9 mouse cellular contexts compared by ENCODE assay signal in the genomic region with DNA sequence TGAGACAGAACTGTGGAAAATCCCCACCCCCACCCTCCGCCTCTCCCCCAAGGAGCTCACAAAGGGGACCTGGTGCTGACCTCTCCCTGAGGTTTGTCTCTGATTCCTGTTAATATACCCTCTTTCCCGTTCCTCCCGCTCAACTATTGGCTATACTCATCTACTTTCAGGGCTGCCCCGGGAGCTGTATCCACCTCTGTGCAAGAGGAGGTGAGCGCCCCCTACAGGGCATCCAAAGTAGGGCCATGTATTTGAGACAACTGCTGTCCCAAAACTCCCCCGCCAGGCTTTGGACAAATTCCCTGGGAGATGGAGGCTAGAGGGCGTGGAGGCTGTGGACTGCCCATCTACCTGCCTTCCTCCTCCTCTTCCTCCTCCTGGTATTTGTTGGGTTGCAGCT. TPM values are rescaled to one million over a fixed set of nuclear protein-coding genes. Genes with fewer than 3 reads are reported as not detected.
DNase-seq lines count a peak whose midpoint lies in the region; ATAC-seq and TF ChIP-seq lines count a peak whose summit lies in the region.
"Had no signal": no experiment of that assay in that cellular context is flagged by ENCODE, and none has a peak within 500 bp of the region (broad histone marks: within the 10 kb centered on the region; RNA-seq: fewer than 3 reads in every experiment).

No protein-coding gene starts in this region.

- peak; percentile 48; the same call in 1 of the 2 replicates for ATAC-seq in intestine, postnatal 0 days

- no peak for TF ChIP-seq POLR2A in lung, adult 2 months (IDR thresholded peaks at IDR 0.05; ENCODE audit: borderline replicate concordance, extremely low read depth, low read depth, low read length)
- TF ChIP-seq POLR2A in spleen, adult 2 months (IDR thresholded peaks at IDR 0.05; ENCODE audit: low read depth, low read length): no peak

- no peaks in the 10 kb centered on the region for H3K36me3 ChIP-seq in E14TG2a.4 (ENCODE audit: insufficient read depth, low read length)
- no peaks in the 10 kb centered on the region for H3K36me3 ChIP-seq in intestine, postnatal 0 days (ENCODE audit: control insufficient read depth, insufficient read depth)
- no peaks in the 10 kb centered on the region for H3K36me3 ChIP-seq in spleen, adult 2 months (ENCODE audit: control insufficient read depth, insufficient read depth, low read length)
- H3K36me3 ChIP-seq: hindbrain, embryonic 15.5 days had no signal

- H3K9me3 ChIP-seq in E14TG2a.4 (ENCODE audit: low read length): no peaks in the 10 kb centered on the region
- no peaks in the 10 kb centered on the region for H3K9me3 ChIP-seq in intestine, postnatal 0 days (ENCODE audit: control insufficient read depth)
- H3K9me3 ChIP-seq: hindbrain, embryonic 15.5 days had no signal

- TF ChIP-seq CTCF in E14TG2a.4 (conservative IDR thresholded peaks at IDR 0.05; ENCODE audit: low read length): peak; percentile 90
- peak; percentile 88 for TF ChIP-seq CTCF in intestine, postnatal 0 days (IDR thresholded peaks at IDR 0.05; ENCODE audit: low read depth)
- peak; percentile 67 for TF ChIP-seq CTCF in lung, adult 2 months (IDR thresholded peaks at IDR 0.05; ENCODE audit: insufficient read depth, low read length)
- peak; percentile 65; the same call in 1 of the 2 replicates for TF ChIP-seq CTCF in spleen, adult 2 months (IDR thresholded peaks at IDR 0.05; ENCODE audit: extremely low read depth, insufficient read depth, insufficient read length, insufficient replicate concordance)

- no peak overlapping the region for H3K9ac ChIP-seq in intestine, postnatal 0 days (ENCODE audit: low read depth, low read length)
- H3K9ac ChIP-seq: hindbrain, embryonic 15.5 days had no signal

- peak; percentile 75 for DNase-seq in 416B (ENCODE audit: low read depth)
- peak; percentile 70 for DNase-seq in c-Kit-positive CD71-negative TER-119-negative erythroid progenitor cells, embryonic 14.5 days (ENCODE audit: low read depth)
- DNase-seq in gastrocnemius, adult 18-20 months (ENCODE audit: low spot score): peak; percentile 65
- DNase-seq in lung, adult 2 months: peak; percentile 58
- DNase-seq in spleen, adult 2 months (ENCODE audit: low read depth in 1 of 2, low spot score in 2 of 2): peak; percentile 17 to 37
- no peak for DNase-seq in frontal cortex, postnatal 36 days (ENCODE audit: low spot score in 2 of 2)

- H3K27me3 ChIP-seq in E14TG2a.4 (ENCODE audit: insufficient read depth, low read length): peaks cover 33% of the 10 kb centered on the region
- H3K27me3 ChIP-seq in intestine, postnatal 0 days (replicated peaks; ENCODE audit: control insufficient read depth, insufficient read depth, low read length): no peaks in the 10 kb centered on the region
- H3K27me3 ChIP-seq in spleen, adult 2 months (ENCODE audit: control insufficient read depth, insufficient read depth, low read length): no peaks in the 10 kb centered on the region

- H3K27ac ChIP-seq in intestine, postnatal 0 days (ENCODE audit: low read depth, low read length): no peak overlapping the region
- no peak overlapping the region for H3K27ac ChIP-seq in spleen, adult 2 months (ENCODE audit: insufficient read depth, low read length)
- H3K27ac ChIP-seq: hindbrain, embryonic 15.5 days had no signal

- 14% methylated on average over 7 of the region's 7 CpGs for WGBS in intestine, postnatal 0 days
- 9% methylated on average over 7 of the region's 7 CpGs for WGBS in lung, adult 2 months
- 18% methylated on average over 7 of the region's 7 CpGs for WGBS in spleen, adult 2 months

- peaks cover 25% of the 10 kb centered on the region for H3K4me1 ChIP-seq in E14TG2a.4 (replicated peaks; ENCODE audit: low read depth, low read length)
- no peaks in the 10 kb centered on the region for H3K4me1 ChIP-seq in intestine, postnatal 0 days (replicated peaks; ENCODE audit: control insufficient read depth, insufficient read depth, low read length)
- H3K4me1 ChIP-seq in lung, adult 2 months (ENCODE audit: control insufficient read depth, insufficient read depth, low read length): no peaks in the 10 kb centered on the region
- peaks cover 3% of the 10 kb centered on the region; the same call in 1 of the 2 replicates for H3K4me1 ChIP-seq in spleen, adult 2 months (ENCODE audit: control insufficient read depth, insufficient read depth, insufficient read length)

- no peak overlapping the region for H3K4me2 ChIP-seq in intestine, postnatal 0 days (replicated peaks; ENCODE audit: low read depth)
- H3K4me2 ChIP-seq: hindbrain, embryonic 15.5 days had no signal

- no peak overlapping the region for H3K4me3 ChIP-seq in E14TG2a.4 (replicated peaks; ENCODE audit: low read length)
- H3K4me3 ChIP-seq in intestine, postnatal 0 days (ENCODE audit: low read depth, low read length): no peak overlapping the region
- H3K4me3 ChIP-seq in lung, adult 2 months (replicated peaks; ENCODE audit: extremely low read depth, low read depth, low read length): no peak overlapping the region
- no peak overlapping the region for H3K4me3 ChIP-seq in spleen, adult 2 months (ENCODE audit: extremely low read depth, insufficient read depth, insufficient read length)
- H3K4me3 ChIP-seq: hindbrain, embryonic 15.5 days had no signal

RNA-seq across cellular contexts. Expression of a gene that starts 38.2 kb away (rescaled TPM):
- total RNA-seq in gastrocnemius, adult 18-20 months (2021): 1 to 10 TPM in 1 of 2 experiments, under 1 TPM in 1; 0.96 to 1.1 TPM
- 1.5 and 1.8 TPM in 2 replicates for polyA plus RNA-seq in intestine, postnatal 0 days (2015; fragmentation: Nextera tagmentation; extraction: Ambion mirVana)
- 11.6 and 12.5 TPM in 2 replicates for polyA plus RNA-seq in lung, adult 2 months (2012; rRNA removed)
- polyA plus RNA-seq in spleen, adult 2 months (2012; rRNA removed): 11.1 and 12.7 TPM in 2 replicates

RNA-seq across cellular contexts. Expression of a gene that starts 40.7 kb away (rescaled TPM):
- 1 to 10 TPM; 4.6 to 5.6 TPM for total RNA-seq in gastrocnemius, adult 18-20 months (2021)
- 11.3 and 12.3 TPM in 2 replicates for polyA plus RNA-seq in intestine, postnatal 0 days (2015; fragmentation: Nextera tagmentation; extraction: Ambion mirVana)
- polyA plus RNA-seq in lung, adult 2 months (2012; rRNA removed): 21.0 and 25.7 TPM in 2 replicates
- 29.2 and 33.3 TPM in 2 replicates for polyA plus RNA-seq in spleen, adult 2 months (2012; rRNA removed)

RNA-seq across cellular contexts. Expression of a gene that starts 53.1 kb away (rescaled TPM):
- total RNA-seq in gastrocnemius, adult 18-20 months (2021): 1 to 10 TPM; 2.5 to 2.8 TPM
- polyA plus RNA-seq in intestine, postnatal 0 days (2015; fragmentation: Nextera tagmentation; extraction: Ambion mirVana): 21.6 and 22.4 TPM in 2 replicates
- 15.3 and 21.1 TPM in 2 replicates for polyA plus RNA-seq in lung, adult 2 months (2012; rRNA removed)
- polyA plus RNA-seq in spleen, adult 2 months (2012; rRNA removed): 17.2 and 18.4 TPM in 2 replicates

Comparison
In these comparisons a context has a peak if more than half of its experiments do, and no peak if none do; other contexts are left out.
1. DNase-seq: peak in 416B (single experiment), c-Kit-positive CD71-negative TER-119-negative erythroid progenitor cells, embryonic 14.5 days (single experiment), gastrocnemius, adult 18-20 months (single experiment), lung, adult 2 months (single experiment) and spleen, adult 2 months (2 of 2); none in frontal cortex, postnatal 36 days (0 of 2).
2. Peak in every context shown above with its lines, with median percentiles within 50 percentile points of each other: CTCF ChIP-seq.